Mouse (Mus musculus) adrenal gland, postnatal 4 days (tissue): ENCODE measurements around the gene Apobec4. TPM values are rescaled to one million over a fixed set of nuclear protein-coding genes. Genes with fewer than 3 reads are reported as not detected.

Experiments used
- DNase-seq, 2 experiments: peaks; one replicate each; pipeline ENCODE4 v3.0.0; 2021 to 2022; ENCODE audit warnings: low spot score in 2 of 2, mixed read lengths in 2 of 2
- total RNA-seq, 2 experiments: library from RNA; stranded (reverse); gene quantifications; 2 replicates each; pipeline ENCODE4 v1.2.3; 2021

Apobec4 gene
- total RNA-seq, 2 experiments from 2014 or later, result not detected

- no peak for DNase-seq
Observed at GRCm38 (mm10) chr1:152800633-152801176, 50.4 kb downstream of the Apobec4 start.

DNA sequence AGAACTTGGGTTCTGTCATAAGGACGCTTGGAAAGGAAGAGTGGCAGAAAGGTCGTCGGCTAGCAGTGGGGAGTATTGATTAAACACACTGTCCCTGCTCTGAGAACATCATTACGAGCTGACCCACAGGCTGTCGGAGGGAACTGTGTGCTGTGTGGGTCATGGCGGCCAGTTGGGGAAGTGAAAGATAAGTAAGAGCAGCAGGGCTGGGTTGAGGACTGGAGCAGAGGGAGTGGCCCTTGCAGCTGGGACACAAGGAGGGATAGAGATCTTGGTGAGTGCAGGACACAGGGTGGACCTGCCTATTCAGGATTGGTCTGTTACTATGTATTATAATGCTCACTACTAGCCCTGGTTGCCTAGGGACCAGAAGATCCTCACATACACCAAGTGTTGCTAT, 54.6 kb downstream of the Apobec4 start:
- DNase-seq, result no peak

Other genes with a start within 250 kb of the Apobec4 start
- 10 to 100 TPM; 50.8 to 60.7 TPM for gene Rgl1, start 15.8 kb downstream of the Apobec4 start, total RNA-seq
- gene Arpc5, start 16.0 kb downstream of the Apobec4 start, total RNA-seq, result 100 to 1,000 TPM; 120 to 124 TPM
- gene Ncf2, start 49.6 kb downstream of the Apobec4 start, total RNA-seq, result 1 to 10 TPM; 5.4 to 7.3 TPM
- gene Smg7, start 152.1 kb downstream of the Apobec4 start, total RNA-seq, result 10 to 100 TPM; 65.4 to 73.4 TPM
- gene Nmnat2, start 204.4 kb downstream of the Apobec4 start, total RNA-seq, result 1 to 10 TPM; 4.2 to 4.5 TPM